Mouse (Mus musculus): ENCODE measurements around the gene Gm20662. TPM values are rescaled to one million over a fixed set of nuclear protein-coding genes. Genes with fewer than 3 reads are reported as not detected.
"Not testable (repeated sequence)": the region's sequence is repeated elsewhere in the genome, so short reads cannot be mapped to it uniquely, and the experiment has no call there.

Gene Gm20662
- polyA plus RNA-seq, 1 experiment from 2014 or later, result not detected

DNA sequence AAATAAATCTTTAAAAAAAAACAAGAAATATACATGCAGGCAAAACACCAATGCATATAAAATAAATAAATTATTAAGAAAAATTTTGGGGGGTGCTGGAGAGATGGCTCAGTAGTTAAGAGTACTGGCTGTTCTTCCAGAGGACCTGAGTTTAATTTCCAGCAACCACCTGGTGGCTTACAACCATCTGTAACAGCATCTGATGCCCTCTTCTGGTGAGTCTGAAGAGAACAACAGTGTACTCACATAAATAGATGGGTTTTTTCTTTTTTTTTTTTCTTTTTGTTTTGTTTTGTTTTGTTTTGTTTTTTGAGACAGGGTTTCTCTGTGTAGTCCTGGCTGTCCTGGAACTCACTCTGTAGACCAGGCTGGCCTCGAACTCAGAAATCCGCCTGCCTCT is 17.4 kb downstream of the Gm20662 start:
- WGBS, result 98% methylated on average over 2 of the region's 2 CpGs
- peaks cover 11% of the 10 kb centered on the region; the same call in 1 of the 2 replicates for H3K36me3 ChIP-seq (ENCODE audit: control insufficient read depth, insufficient read depth, low read length)
- H3K4me1 ChIP-seq (ENCODE audit: control insufficient read depth, insufficient read depth, low read length); H3K27ac ChIP-seq (replicated peaks; ENCODE audit: low read depth, low read length); H3K4me2 ChIP-seq (ENCODE audit: low read length); ATAC-seq (ENCODE audit: low FRiP score, low TSS enrichment); DNase-seq; H3K9me3 ChIP-seq (ENCODE audit: control insufficient read depth, low read length); H3K9ac ChIP-seq (replicated peaks; ENCODE audit: low read length); H3K4me3 ChIP-seq (replicated peaks; ENCODE audit: low read depth, low read length); H3K27me3 ChIP-seq (ENCODE audit: control insufficient read depth, insufficient read depth, low read length): not testable (repeated sequence)

DNA sequence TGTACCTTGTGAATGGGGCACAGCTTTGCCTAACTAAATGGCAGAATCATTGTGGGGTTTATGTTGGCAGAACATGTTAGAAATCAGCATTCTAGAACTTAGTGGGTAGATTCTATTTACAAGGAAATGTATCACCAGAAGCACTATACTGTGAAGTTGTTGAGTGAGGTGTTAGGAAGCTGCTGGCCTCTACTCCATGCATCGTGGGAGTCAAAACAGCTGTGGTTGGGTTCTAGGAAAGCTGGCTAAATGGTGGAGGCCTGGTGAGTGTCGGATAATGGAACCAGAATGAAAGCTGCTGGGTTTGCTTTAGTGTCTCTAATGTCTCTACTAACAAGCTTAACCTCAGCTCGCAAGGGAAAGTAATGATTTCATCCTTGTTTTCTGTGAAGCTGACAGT is 21.0 kb downstream of the Gm20662 start:
- no peaks in the 10 kb centered on the region for H3K4me1 ChIP-seq (ENCODE audit: control insufficient read depth, insufficient read depth, low read length)
- DNase-seq (no peak), ATAC-seq (ENCODE audit: low FRiP score, low TSS enrichment) (no peak)
- H3K9me3 ChIP-seq (ENCODE audit: control insufficient read depth, low read length), result no peaks in the 10 kb centered on the region
- H3K9ac ChIP-seq (replicated peaks; ENCODE audit: low read length), result no peak overlapping the region
- no peak overlapping the region for H3K4me2 ChIP-seq (ENCODE audit: low read length)
- H3K27ac ChIP-seq (replicated peaks; ENCODE audit: low read depth, low read length), result no peak overlapping the region
- peaks cover 11% of the 10 kb centered on the region; the same call in 1 of the 2 replicates for H3K36me3 ChIP-seq (ENCODE audit: control insufficient read depth, insufficient read depth, low read length)
- H3K27me3 ChIP-seq (ENCODE audit: control insufficient read depth, insufficient read depth, low read length), result no peaks in the 10 kb centered on the region
- no peak overlapping the region for H3K4me3 ChIP-seq (replicated peaks; ENCODE audit: low read depth, low read length)
- 77% methylated on average over 3 of the region's 3 CpGs for WGBS

DNA sequence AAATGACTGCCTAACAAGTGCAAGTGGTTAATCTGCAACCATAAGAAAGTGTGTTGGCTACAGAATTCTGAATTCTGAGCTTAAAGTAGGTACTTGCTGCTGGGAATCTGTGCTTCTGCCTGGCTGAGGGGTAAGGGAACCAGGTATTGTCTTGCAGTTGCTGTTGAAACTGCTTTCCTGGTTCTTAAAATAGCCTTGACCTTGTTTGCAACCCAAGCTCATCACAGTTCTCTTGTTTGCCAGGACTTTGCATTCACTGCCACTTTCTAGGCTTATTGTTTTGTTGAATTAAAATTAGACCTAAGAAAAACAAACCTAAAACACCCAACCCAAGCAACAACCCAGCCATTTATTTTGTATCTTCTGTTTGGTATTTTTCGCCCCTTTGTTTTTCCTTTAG is 24.6 kb downstream of the Gm20662 start:
- ATAC-seq (ENCODE audit: low FRiP score, low TSS enrichment), result no peak
- no peaks in the 10 kb centered on the region for H3K27me3 ChIP-seq (ENCODE audit: control insufficient read depth, insufficient read depth, low read length)
- no peak overlapping the region for H3K4me3 ChIP-seq (replicated peaks; ENCODE audit: low read depth, low read length)
- H3K9me3 ChIP-seq (ENCODE audit: control insufficient read depth, low read length), result no peaks in the 10 kb centered on the region
- H3K36me3 ChIP-seq (ENCODE audit: control insufficient read depth, insufficient read depth, low read length), result peaks cover 22% of the 10 kb centered on the region
- no peak overlapping the region for H3K4me2 ChIP-seq (ENCODE audit: low read length)
- H3K27ac ChIP-seq (replicated peaks; ENCODE audit: low read depth, low read length), result no peak overlapping the region
- DNase-seq, result no peak
- H3K9ac ChIP-seq (replicated peaks; ENCODE audit: low read length), result no peak overlapping the region
- H3K4me1 ChIP-seq (ENCODE audit: control insufficient read depth, insufficient read depth, low read length), result no peaks in the 10 kb centered on the region
- 96% methylated on average over 1 of the region's 1 CpGs for WGBS

DNA sequence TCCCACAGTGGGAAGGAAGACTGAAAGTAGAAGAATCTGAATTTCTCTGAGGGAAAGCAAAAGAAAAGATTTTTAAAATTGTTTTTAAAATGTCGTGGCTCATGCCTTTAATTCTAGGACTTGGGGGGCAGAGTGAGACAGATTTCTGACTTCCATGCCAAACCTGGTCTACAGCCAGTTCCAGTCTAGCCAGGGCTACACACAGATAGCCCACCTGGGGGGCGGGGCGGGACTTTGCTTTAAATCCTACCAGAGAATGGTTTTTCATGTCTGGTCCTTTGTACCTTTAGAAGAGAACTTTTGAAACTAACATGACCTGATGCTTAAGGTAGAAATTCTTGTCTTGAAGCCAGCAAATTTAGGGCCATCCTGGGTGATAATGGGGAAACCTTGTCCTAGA is 27.1 kb downstream of the Gm20662 start:
- H3K4me1 ChIP-seq (ENCODE audit: control insufficient read depth, insufficient read depth, low read length), result no peaks in the 10 kb centered on the region
- H3K27ac ChIP-seq (replicated peaks; ENCODE audit: low read depth, low read length), result no peak overlapping the region
- H3K4me2 ChIP-seq (ENCODE audit: low read length), result no peak overlapping the region
- no peak for DNase-seq
- H3K27me3 ChIP-seq (ENCODE audit: control insufficient read depth, insufficient read depth, low read length), result no peaks in the 10 kb centered on the region
- no peak overlapping the region for H3K9ac ChIP-seq (replicated peaks; ENCODE audit: low read length)
- no peak overlapping the region for H3K4me3 ChIP-seq (replicated peaks; ENCODE audit: low read depth, low read length)
- no peaks in the 10 kb centered on the region for H3K9me3 ChIP-seq (ENCODE audit: control insufficient read depth, low read length)
- no peak for ATAC-seq (ENCODE audit: low FRiP score, low TSS enrichment)
- peaks cover 38% of the 10 kb centered on the region for H3K36me3 ChIP-seq (ENCODE audit: control insufficient read depth, insufficient read depth, low read length)
- 92% methylated on average over 3 of the region's 3 CpGs for WGBS

DNA sequence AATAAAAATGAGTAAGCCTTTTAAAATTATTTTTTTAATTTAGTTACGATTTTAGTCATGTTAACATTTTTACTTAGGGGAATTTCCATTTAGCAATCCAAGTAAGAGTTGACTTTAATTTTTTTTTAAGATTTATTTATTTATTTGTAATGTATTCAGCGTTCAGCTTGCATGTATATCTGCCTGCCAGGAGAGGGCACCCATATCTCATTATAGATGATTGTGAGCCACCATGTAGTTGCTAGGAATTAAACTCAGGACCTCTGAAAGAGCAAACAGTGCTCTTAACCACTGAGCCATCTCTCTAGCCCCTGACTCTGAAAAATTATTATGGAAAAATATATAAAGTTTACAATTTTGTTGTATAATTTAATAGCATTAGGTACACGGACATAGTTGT is 30.4 kb downstream of the Gm20662 start:
- no peak overlapping the region for H3K4me3 ChIP-seq (replicated peaks; ENCODE audit: low read depth, low read length)
- no peaks in the 10 kb centered on the region for H3K4me1 ChIP-seq (ENCODE audit: control insufficient read depth, insufficient read depth, low read length)
- 91% methylated on average over 3 of the region's 3 CpGs for WGBS
- H3K9me3 ChIP-seq (ENCODE audit: control insufficient read depth, low read length), result no peaks in the 10 kb centered on the region
- ATAC-seq (ENCODE audit: low FRiP score, low TSS enrichment), result no peak
- peaks cover 43% of the 10 kb centered on the region for H3K36me3 ChIP-seq (ENCODE audit: control insufficient read depth, insufficient read depth, low read length)
- DNase-seq, result no peak
- H3K9ac ChIP-seq (replicated peaks; ENCODE audit: low read length), result no peak overlapping the region
- no peak overlapping the region for H3K4me2 ChIP-seq (ENCODE audit: low read length)
- no peak overlapping the region for H3K27ac ChIP-seq (replicated peaks; ENCODE audit: low read depth, low read length)
- H3K27me3 ChIP-seq (ENCODE audit: control insufficient read depth, insufficient read depth, low read length), result no peaks in the 10 kb centered on the region

DNA sequence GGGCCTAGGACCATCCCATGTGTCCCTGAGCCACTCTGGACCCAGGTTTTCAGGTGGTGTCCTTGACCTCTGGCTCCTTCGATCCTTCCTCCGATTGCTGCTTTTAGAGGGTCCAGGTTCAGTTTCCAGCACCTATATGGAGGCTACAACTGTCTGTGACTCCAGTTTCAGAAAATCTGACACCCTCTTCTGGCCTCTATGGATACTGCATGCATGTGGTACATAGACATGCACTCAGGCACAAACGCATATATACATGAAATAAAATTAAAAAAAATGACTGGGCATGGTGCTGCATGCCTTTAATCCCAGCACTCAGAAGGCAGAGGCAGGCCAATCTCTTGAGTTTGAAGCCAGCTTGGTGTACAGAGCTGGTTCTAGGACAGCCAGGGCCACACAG is 31.7 kb downstream of the Gm20662 start:
- H3K4me3 ChIP-seq (replicated peaks; ENCODE audit: low read depth, low read length), result no peak overlapping the region
- no peaks in the 10 kb centered on the region for H3K9me3 ChIP-seq (ENCODE audit: control insufficient read depth, low read length)
- H3K36me3 ChIP-seq (ENCODE audit: control insufficient read depth, insufficient read depth, low read length), result peaks cover 51% of the 10 kb centered on the region
- no peaks in the 10 kb centered on the region for H3K4me1 ChIP-seq (ENCODE audit: control insufficient read depth, insufficient read depth, low read length)
- H3K4me2 ChIP-seq (ENCODE audit: low read length), result no peak overlapping the region
- no peaks in the 10 kb centered on the region for H3K27me3 ChIP-seq (ENCODE audit: control insufficient read depth, insufficient read depth, low read length)
- H3K9ac ChIP-seq (replicated peaks; ENCODE audit: low read length), result no peak overlapping the region
- DNase-seq (no peak), ATAC-seq (ENCODE audit: low FRiP score, low TSS enrichment) (no peak)
- WGBS, result 99% methylated on average over 3 of the region's 3 CpGs
- H3K27ac ChIP-seq (replicated peaks; ENCODE audit: low read depth, low read length), result no peak overlapping the region

DNA sequence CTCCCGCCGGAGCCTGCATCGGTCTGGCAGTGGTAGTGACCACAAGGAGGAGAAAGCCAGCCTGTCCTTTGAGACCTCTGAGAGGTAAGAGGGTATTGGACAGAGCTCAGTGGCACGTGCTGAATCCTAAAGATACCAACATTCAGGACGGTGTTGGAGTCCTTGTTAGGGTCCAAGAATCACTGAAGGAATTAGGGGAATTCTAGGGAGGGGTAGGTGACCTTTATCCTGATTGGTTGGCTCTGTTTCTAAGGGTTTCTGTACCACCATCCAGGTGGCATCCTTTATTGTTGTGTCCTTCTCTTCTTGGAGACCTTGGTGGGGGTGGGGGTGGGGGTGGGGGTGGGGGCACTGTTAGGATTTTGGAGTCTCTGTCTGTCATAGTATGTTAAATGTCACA is 36.0 kb downstream of the Gm20662 start:
- Histone ChIP-seq H3K4me3 (replicated peaks; ENCODE audit: low read depth, low read length) (no peak overlapping the region), H3K9ac (replicated peaks; ENCODE audit: low read length) (no peak overlapping the region), H3K4me2 (ENCODE audit: low read length) (no peak overlapping the region), H3K36me3 (ENCODE audit: control insufficient read depth, insufficient read depth, low read length) (peaks cover 55% of the 10 kb centered on the region), H3K9me3 (ENCODE audit: control insufficient read depth, low read length) (no peaks in the 10 kb centered on the region), H3K4me1 (ENCODE audit: control insufficient read depth, insufficient read depth, low read length) (no peaks in the 10 kb centered on the region), H3K27me3 (ENCODE audit: control insufficient read depth, insufficient read depth, low read length) (no peaks in the 10 kb centered on the region), H3K27ac (replicated peaks; ENCODE audit: low read depth, low read length) (no peak overlapping the region)
- 94% methylated on average over 5 of the region's 5 CpGs for WGBS
- no peak for ATAC-seq (ENCODE audit: low FRiP score, low TSS enrichment)
- no peak for DNase-seq

DNA sequence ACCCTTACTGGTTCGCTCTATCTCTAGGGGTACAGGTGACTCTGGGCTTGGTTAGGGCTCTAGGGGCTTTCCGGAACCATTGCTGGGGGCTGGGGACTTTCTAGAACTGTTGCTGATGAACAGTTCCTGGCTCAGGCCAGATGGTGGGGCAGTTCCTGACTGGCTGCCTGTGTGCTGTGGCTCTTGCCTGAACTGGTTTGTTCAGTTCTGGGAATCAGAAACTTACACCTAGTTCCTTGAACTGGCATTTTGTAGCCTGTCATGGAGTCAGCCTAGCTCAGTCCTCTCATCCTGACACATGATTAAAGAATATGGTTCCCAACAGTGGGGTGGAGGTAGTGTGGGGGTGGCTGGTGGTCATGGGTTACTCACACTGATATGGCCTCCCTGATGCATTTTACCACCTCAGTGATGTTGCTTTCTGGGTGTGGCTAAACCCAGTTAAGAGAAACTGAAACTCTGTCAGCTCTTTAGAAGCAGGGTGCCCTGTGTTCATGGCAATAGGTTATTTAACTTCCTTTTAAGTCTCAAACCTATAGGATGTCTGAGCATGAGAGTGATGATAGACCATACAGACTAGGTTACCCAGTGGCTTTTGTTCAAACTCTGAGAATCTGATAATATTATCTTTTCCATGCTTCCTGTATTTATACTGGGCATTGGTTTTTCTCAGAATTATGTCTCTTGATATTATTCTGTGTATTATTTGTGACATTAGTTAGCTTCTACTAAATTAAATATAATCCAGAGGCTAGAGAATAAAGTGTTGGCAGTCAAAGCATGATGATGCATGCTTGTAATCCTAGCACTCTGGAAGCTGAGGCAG is 39.4 kb downstream of the Gm20662 start:
- H3K4me3 ChIP-seq (replicated peaks; ENCODE audit: low read depth, low read length), result no peak overlapping the region
- H3K9ac ChIP-seq (replicated peaks; ENCODE audit: low read length), result no peak overlapping the region
- no peaks in the 10 kb centered on the region for H3K9me3 ChIP-seq (ENCODE audit: control insufficient read depth, low read length)
- no peak for ATAC-seq (ENCODE audit: low FRiP score, low TSS enrichment)
- no peak for DNase-seq
- no peak overlapping the region for H3K4me2 ChIP-seq (ENCODE audit: low read length)
- WGBS, result 90% methylated on average over 2 of the region's 2 CpGs
- no peaks in the 10 kb centered on the region for H3K4me1 ChIP-seq (ENCODE audit: control insufficient read depth, insufficient read depth, low read length)
- no peak overlapping the region for H3K27ac ChIP-seq (replicated peaks; ENCODE audit: low read depth, low read length)
- H3K27me3 ChIP-seq (ENCODE audit: control insufficient read depth, insufficient read depth, low read length), result no peaks in the 10 kb centered on the region
- peaks cover 63% of the 10 kb centered on the region for H3K36me3 ChIP-seq (ENCODE audit: control insufficient read depth, insufficient read depth, low read length)
